Mouse (Mus musculus): Measurements from ENCODE around the gene Uqcr10.

Uqcr10 gene

GRCm38 (mm10) chr11:4704072-4704964, at the start of gene Uqcr10, which contains the start of gene Zmat5:
Gene Uqcr10 (minus strand): TSS chr11:4704342.
Gene Zmat5 (plus strand): TSS chr11:4704678.
- peak; percentile 98 for DNase-seq (ENCODE audit: low spot score)

GRCm38 (mm10) chr11:4752836-4753235, 48.7 kb upstream of the Uqcr10 start:
- peak; percentile 56 for DNase-seq (ENCODE audit: low spot score)

DNA sequence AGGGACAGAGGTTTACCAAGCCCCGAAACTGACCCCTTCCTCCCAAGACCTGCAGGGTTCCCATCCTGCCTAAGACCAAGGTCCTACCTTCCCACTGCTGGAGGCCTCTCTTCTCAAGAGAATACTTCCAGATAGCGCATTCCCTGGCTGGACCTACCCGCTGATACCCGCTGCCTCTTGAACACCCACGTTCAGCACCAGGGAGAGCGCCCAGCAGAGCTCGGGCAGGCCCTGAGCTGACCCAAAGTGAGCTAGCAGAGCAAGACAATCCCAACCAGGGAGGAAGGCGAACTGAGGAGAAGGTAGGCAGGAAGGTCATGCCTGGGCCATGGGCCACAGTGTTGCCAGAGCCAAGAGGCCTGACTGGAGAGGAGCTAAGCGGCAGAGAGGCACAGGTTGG, 46.1 kb upstream of the Uqcr10 start:
- no peak for DNase-seq (ENCODE audit: low spot score)

- DNase-seq (ENCODE audit: low spot score) = no peak
Observed at GRCm38 (mm10) chr11:4747285-4747684, 43.1 kb upstream of the Uqcr10 start.

DNA sequence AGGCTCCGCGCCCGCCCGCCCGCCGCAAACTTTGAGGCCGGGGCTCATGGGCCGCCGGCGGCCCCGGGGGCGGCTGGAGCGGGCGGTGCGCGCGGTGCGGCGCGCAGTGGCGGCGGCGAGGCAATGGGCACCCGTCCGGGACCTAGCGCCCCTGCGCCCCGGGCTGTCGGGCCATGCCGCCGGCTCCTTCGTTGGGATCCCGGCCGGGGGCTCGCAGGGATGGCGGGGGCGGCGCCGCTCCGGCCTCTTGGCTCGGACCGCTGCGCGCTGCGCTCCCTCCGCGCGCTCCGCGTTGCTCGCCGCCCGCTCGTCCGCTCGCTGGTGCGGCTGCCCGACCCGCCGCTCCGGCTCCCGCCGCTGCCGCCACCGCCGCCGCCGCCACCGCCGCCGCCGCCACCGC, 42.6 kb upstream of the Uqcr10 start, which contains the start of gene Cabp7:
Gene Cabp7 (minus strand): TSS at position 46 of the 400 bp plus-strand sequence.
- DNase-seq (ENCODE audit: low spot score) = no peak

DNA sequence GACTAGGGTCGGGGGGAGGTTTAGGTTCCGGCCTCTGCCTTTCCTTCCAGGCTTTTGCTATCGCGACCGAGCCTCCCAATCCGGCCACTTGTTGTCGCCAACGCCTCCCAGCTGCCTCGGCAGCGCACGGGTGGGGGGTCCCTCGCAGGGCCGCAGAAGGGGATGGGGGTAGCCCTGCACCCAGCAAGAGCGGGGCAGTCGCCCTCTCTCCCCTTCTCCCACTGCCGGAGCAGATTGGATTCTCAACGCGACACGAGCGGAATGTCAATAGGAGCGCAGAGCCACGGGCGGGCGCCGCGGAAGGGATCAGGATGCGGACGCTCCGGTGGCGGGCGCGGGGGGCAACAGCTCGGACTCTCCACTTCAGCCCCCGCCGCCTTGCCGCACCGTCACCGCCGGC, 41.8 kb upstream of the Uqcr10 start:
- no peak for DNase-seq (ENCODE audit: low spot score)

- DNase-seq (ENCODE audit: low spot score) = peak; percentile 53
Observed at GRCm38 (mm10) chr11:4744691-4745090, 40.5 kb upstream of the Uqcr10 start.

DNA sequence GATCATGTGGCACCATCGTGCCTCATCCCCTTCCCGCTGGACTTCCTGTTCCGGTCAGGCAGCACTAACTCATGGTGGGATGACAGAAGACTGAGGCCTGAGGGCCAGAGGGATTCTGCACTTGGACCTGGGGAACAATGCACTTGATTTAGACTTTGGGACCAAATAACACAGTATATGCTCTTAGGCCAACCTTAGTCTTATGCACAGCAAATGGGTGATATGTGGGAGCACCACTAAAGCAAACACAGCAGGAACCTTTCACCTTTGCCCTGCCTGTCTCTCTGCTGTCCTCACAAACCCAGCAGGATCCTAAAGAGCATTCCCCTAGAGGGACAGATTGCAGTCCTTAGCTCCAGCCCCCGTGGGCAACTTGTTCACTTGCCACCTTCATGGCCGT, 36.6 kb upstream of the Uqcr10 start:
- DNase-seq (ENCODE audit: low spot score) = no peak

GRCm38 (mm10) chr11:4738719-4739118, 34.6 kb upstream of the Uqcr10 start:
- DNase-seq (ENCODE audit: low spot score) = no peak

- DNase-seq (ENCODE audit: low spot score) = no peak
Observed at GRCm38 (mm10) chr11:4737682-4738081, 33.5 kb upstream of the Uqcr10 start.

DNA sequence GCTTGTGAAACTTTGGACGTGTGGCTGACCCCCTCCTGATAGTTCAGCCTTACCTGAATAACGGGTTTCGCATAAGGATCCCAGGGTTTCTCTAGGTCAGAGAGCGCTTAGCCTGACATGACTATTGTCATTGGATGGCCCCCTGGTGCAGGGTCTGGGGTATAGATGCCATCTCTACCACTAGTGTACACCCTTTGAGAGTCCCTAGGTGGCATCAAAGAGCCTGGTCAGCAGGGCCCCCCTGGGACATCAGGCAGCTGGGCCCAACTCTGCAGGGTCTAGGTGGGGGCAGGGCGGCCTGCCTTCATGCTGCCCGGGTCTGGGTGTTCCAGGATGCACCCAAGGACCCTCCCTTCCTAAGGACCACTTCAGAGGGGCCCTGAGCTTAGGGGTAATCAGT, 32.2 kb upstream of the Uqcr10 start:
- DNase-seq (ENCODE audit: low spot score) = no peak

DNA sequence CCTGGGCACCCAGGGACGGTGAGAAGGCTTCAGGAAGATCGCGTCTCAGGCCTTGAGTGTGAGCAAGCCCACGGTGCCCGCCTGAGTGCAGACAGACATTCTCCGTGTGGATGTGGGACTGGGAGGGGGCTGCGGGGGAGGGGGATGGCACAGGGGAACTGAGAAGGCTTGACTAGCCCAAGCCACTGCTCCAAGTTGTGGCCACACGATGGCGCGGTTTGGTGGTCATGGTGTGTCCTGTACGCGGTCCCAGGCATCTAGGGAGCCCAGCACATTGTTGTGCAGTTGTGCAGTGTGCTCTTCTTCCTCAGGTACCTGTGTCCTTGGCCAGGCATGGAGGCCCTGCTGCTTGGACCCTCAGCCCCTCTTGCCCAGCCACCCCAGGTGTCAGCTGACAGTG, 30.0 kb upstream of the Uqcr10 start:
- DNase-seq (ENCODE audit: low spot score) = no peak

- no peak for DNase-seq (ENCODE audit: low spot score)
Observed at GRCm38 (mm10) chr11:4731781-4732180, 27.6 kb upstream of the Uqcr10 start.

DNA sequence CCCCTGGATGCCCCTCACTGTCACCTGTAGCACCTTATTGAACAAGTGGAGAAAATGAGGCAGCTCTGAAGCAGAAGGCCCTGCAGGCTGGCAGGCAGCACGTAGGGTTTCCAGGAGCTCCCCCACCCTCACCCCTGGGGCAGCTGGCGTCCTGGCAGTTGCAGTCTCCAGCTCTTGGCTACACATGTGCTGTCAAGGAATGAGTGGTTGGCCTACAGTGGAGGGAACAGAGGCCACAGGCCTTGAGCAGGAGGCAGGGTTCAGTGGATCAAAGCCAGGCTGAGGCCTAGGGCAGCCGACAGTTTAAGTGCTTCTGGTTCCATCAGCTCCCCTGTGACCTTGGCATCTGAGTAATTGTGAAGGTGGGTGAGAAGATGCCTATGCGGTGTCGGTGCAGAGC, 26.8 kb upstream of the Uqcr10 start:
- no peak for DNase-seq (ENCODE audit: low spot score)

- no peak for DNase-seq (ENCODE audit: low spot score)
Observed at GRCm38 (mm10) chr11:4730096-4730495, 26.0 kb upstream of the Uqcr10 start.

- DNase-seq (ENCODE audit: low spot score) = peak; percentile 92
Observed at GRCm38 (mm10) chr11:4729603-4730002, 25.5 kb upstream of the Uqcr10 start.

GRCm38 (mm10) chr11:4721728-4722127, 17.6 kb upstream of the Uqcr10 start:
- DNase-seq (ENCODE audit: low spot score) = no peak

GRCm38 (mm10) chr11:4720900-4721580, 16.9 kb upstream of the Uqcr10 start:
- no peak for DNase-seq (ENCODE audit: low spot score)

DNA sequence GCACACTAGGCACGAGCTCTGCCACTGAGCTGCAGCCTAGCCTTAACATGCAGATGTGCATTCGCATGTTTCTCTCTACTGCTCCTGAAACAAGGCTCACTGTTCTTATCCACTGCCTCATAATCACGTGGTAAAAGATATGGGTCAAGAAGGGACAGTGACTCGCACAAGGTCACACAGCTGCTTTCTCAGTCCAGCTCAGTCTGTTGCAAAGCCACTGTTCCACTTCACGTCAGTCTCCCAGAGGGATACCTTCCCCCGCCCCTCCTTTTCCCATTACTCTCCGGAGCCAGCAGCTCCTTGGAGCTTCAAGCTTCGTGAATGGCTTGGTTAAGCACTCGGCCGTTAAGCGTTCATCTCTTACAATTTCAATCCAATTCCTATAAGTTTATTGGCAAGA, 16.3 kb upstream of the Uqcr10 start:
- DNase-seq (ENCODE audit: low spot score) = no peak

- no peak for DNase-seq (ENCODE audit: low spot score)
Observed at GRCm38 (mm10) chr11:4719961-4720360, 15.8 kb upstream of the Uqcr10 start.

DNA sequence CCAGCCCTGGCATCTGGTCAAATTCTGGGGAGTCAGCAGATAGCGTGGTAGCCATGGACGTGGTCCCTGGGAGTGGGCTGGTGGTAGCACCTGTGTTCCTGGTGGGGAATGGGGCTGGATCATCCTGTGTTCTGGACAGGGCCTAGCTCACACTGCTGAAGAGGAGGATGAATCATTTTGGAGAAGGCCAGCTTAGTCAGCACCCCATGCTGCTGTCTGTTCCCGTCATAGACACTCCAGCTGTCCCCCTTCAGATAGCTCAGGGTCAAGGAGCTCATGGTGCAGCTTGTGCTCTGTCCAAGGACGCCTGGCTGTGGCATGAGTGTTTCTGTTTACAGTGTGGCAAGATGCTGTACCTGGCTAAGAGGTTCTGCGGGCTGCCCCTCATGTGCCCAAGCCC, 14.4 kb upstream of the Uqcr10 start:
- DNase-seq (ENCODE audit: low spot score) = no peak

DNA sequence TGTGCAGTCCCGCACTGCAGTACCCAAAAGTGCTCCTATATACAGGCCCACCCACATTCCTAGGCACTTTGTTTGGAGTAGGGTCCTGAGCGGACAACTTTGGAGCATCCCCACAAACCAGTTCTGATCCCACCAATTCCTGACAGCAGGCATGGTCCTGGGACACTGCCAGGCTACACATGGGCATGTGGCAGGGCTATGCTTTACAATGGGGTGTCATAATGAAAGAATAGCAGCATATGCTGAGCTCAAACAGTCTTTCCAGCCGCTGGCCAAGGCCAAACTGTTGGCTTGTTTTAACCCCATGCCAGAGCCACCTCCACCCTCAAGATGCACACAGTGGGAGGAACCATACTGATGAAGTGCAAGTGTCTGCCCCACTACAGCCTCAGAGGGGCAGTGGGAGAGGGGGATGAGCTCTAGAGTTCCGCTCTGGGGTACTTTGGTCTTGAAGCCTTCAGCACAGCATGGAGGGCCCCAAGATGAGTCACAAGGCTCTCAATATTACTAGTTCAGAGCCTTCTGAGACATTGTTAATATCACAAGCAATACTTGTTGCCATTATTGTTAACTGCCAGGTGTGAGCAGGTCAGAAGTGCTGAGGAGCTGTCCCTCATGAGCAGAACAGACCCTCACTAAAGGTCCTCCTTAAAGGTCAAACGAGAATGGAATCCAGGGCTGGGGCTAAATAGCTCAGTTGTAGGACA, 12.5 kb upstream of the Uqcr10 start:
- DNase-seq (ENCODE audit: low spot score) = no peak

DNA sequence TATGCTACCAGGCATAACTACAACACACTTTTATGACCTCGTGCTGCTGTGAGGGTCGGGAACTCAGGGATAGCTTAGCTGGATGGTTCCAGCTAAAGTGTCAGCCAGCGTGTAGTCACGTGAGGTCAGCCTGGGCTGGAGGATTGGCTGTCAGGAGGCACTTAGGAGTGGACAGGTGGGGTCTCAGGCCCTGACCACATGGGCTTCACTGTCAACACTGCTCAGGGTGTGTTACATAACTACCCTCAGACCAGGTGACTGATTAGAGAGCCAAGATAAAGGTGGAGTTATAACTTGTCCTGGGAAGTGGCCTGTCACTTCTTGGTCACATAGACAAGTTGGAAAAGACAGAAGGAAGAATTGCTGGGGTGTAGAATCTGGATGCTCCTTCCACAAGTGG, 11.5 kb upstream of the Uqcr10 start:
- no peak for DNase-seq (ENCODE audit: low spot score)

Data from MN1 (cell line).